ENCODE assay signal across 28 mouse cellular contexts in genomic region chr8:86368062-86368461, GRCm38 (mm10).
DNase-seq lines count a peak whose midpoint lies in the region; ATAC-seq and TF ChIP-seq lines count a peak whose summit lies in the region.
"Had no signal": no experiment of that assay in that cellular context is flagged by ENCODE, and none has a peak within 500 bp of the region (broad histone marks: within the 10 kb centered on the region; RNA-seq: fewer than 3 reads in every experiment).

No protein-coding gene starts in this region.

- DNase-seq in forebrain, postnatal 0 days = peak; percentile 39
- no peak for DNase-seq in midbrain, embryonic 10.5 days (ENCODE audit: low spot score)
- peak; percentile 47 for DNase-seq in midbrain, postnatal 0 days (ENCODE audit: low spot score)
- no peak for DNase-seq in ovary, postnatal 14 days (ENCODE audit: low spot score)
- DNase-seq in kidney, adult 9 months = no peak
- DNase-seq: adrenal gland, postnatal 36 days; B cell, adult 2 months; cerebellum, adult 11-12 months; cerebellum, postnatal 25 days; kidney, postnatal 25 days; layer of hippocampus, postnatal 36 days; liver, postnatal 0 days; right cerebral cortex, postnatal 25 days; thymus, postnatal 14 days had no signal

- H3K27me3 ChIP-seq in forebrain, postnatal 0 days (ENCODE audit: insufficient read depth, low read length) = no peaks in the 10 kb centered on the region
- no peaks in the 10 kb centered on the region for H3K27me3 ChIP-seq in forebrain, embryonic 13.5 days
- no peaks in the 10 kb centered on the region for H3K27me3 ChIP-seq in midbrain, embryonic 13.5 days
- H3K27me3 ChIP-seq in midbrain, embryonic 10.5 days (ENCODE audit: low read depth, poor library complexity, severe bottlenecking) = no peaks in the 10 kb centered on the region
- H3K27me3 ChIP-seq in midbrain, postnatal 0 days (ENCODE audit: insufficient read depth, low read length) = no peaks in the 10 kb centered on the region
- H3K27me3 ChIP-seq: CH12.LX; embryonic facial prominence, embryonic 13.5 days; limb, embryonic 12.5 days; midbrain, embryonic 12.5 days; neural tube, embryonic 15.5 days; Patski had no signal

- 42% methylated on average over 5 of the region's 5 CpGs for WGBS in forebrain, postnatal 0 days
- WGBS in forebrain, embryonic 13.5 days = 56% methylated on average over 5 of the region's 5 CpGs
- WGBS in midbrain, embryonic 13.5 days = 44% methylated on average over 5 of the region's 5 CpGs
- 80% methylated on average over 5 of the region's 5 CpGs for WGBS in midbrain, embryonic 10.5 days
- WGBS in midbrain, postnatal 0 days = 28% methylated on average over 5 of the region's 5 CpGs

- H3K9me3 ChIP-seq in forebrain, postnatal 0 days (ENCODE audit: low read length) = no peaks in the 10 kb centered on the region
- no peaks in the 10 kb centered on the region; the same call in 1 of the 2 replicates for H3K9me3 ChIP-seq in forebrain, embryonic 13.5 days (replicated peaks)
- no peaks in the 10 kb centered on the region for H3K9me3 ChIP-seq in midbrain, embryonic 13.5 days
- no peaks in the 10 kb centered on the region for H3K9me3 ChIP-seq in midbrain, embryonic 10.5 days (replicated peaks)
- H3K9me3 ChIP-seq in midbrain, postnatal 0 days (ENCODE audit: low read length) = no peaks in the 10 kb centered on the region
- H3K9me3 ChIP-seq: embryonic facial prominence, embryonic 13.5 days; G1E; heart, embryonic 10.5 days; midbrain, embryonic 12.5 days; neural tube, embryonic 15.5 days had no signal

- H3K36me3 ChIP-seq in forebrain, postnatal 0 days (ENCODE audit: insufficient read depth) = no peaks in the 10 kb centered on the region
- H3K36me3 ChIP-seq in forebrain, embryonic 13.5 days (ENCODE audit: poor library complexity, severe bottlenecking) = no peaks in the 10 kb centered on the region
- no peaks in the 10 kb centered on the region for H3K36me3 ChIP-seq in midbrain, embryonic 13.5 days
- H3K36me3 ChIP-seq in midbrain, embryonic 10.5 days = no peaks in the 10 kb centered on the region
- no peaks in the 10 kb centered on the region for H3K36me3 ChIP-seq in midbrain, postnatal 0 days (ENCODE audit: insufficient read depth, low read length)
- H3K36me3 ChIP-seq: embryonic facial prominence, embryonic 13.5 days; G1E; heart, embryonic 10.5 days; limb, embryonic 12.5 days; midbrain, embryonic 12.5 days; neural tube, embryonic 15.5 days had no signal

- no peak overlapping the region for H3K4me2 ChIP-seq in forebrain, postnatal 0 days (ENCODE audit: low read depth)
- H3K4me2 ChIP-seq in forebrain, embryonic 13.5 days = no peak overlapping the region
- H3K4me2 ChIP-seq in midbrain, embryonic 13.5 days (replicated peaks) = no peak overlapping the region
- no peak overlapping the region for H3K4me2 ChIP-seq in midbrain, postnatal 0 days (ENCODE audit: low read depth, low read length, poor library complexity, severe bottlenecking)
- H3K4me2 ChIP-seq: embryonic facial prominence, embryonic 13.5 days; limb, embryonic 12.5 days; liver, embryonic 11.5 days; midbrain, embryonic 12.5 days; neural tube, embryonic 15.5 days had no signal

- 0 out of 2 replicates have a peak, but pooled peaks have one; percentile 20 for ATAC-seq in forebrain, postnatal 0 days
- no peak for ATAC-seq in forebrain, embryonic 13.5 days
- ATAC-seq in midbrain, embryonic 13.5 days = no peak
- ATAC-seq in midbrain, postnatal 0 days (ENCODE audit: low FRiP score) = no peak
- ATAC-seq: intestine, embryonic 16.5 days; liver, postnatal 0 days; lung, postnatal 0 days; Patski had no signal

- no peak overlapping the region for H3K27ac ChIP-seq in forebrain, postnatal 0 days (ENCODE audit: low read depth, low read length)
- H3K27ac ChIP-seq in forebrain, embryonic 13.5 days = no peak overlapping the region
- H3K27ac ChIP-seq in midbrain, embryonic 13.5 days = peak overlapping the region; percentile 25; the same call in 1 of the 2 replicates
- H3K27ac ChIP-seq in midbrain, embryonic 10.5 days (replicated peaks) = no peak overlapping the region
- H3K27ac ChIP-seq in midbrain, postnatal 0 days (ENCODE audit: low read depth, low read length) = no peak overlapping the region
- H3K27ac ChIP-seq: embryonic facial prominence, embryonic 13.5 days; heart, embryonic 10.5 days; limb, embryonic 12.5 days; macrophage; midbrain, embryonic 12.5 days; neural tube, embryonic 15.5 days had no signal

- no peak overlapping the region for H3K4me3 ChIP-seq in forebrain, postnatal 0 days (ENCODE audit: low read depth, low read length)
- H3K4me3 ChIP-seq in forebrain, embryonic 13.5 days = no peak overlapping the region
- no peak overlapping the region for H3K4me3 ChIP-seq in midbrain, embryonic 13.5 days (replicated peaks)
- H3K4me3 ChIP-seq in midbrain, embryonic 10.5 days = no peak overlapping the region
- H3K4me3 ChIP-seq in midbrain, postnatal 0 days (ENCODE audit: low read depth, low read length) = no peak overlapping the region
- H3K4me3 ChIP-seq: embryonic facial prominence, embryonic 13.5 days; heart, embryonic 10.5 days; limb, embryonic 12.5 days; midbrain, embryonic 12.5 days; neural tube, embryonic 15.5 days had no signal

- no peak overlapping the region for H3K9ac ChIP-seq in forebrain, postnatal 0 days
- no peak overlapping the region for H3K9ac ChIP-seq in forebrain, embryonic 13.5 days
- H3K9ac ChIP-seq in midbrain, embryonic 13.5 days (replicated peaks) = no peak overlapping the region
- no peak overlapping the region for H3K9ac ChIP-seq in midbrain, postnatal 0 days (replicated peaks; ENCODE audit: low read length, poor library complexity, severe bottlenecking)
- H3K9ac ChIP-seq: embryonic facial prominence, embryonic 13.5 days; limb, embryonic 12.5 days; liver, postnatal 0 days; midbrain, embryonic 12.5 days; neural tube, embryonic 15.5 days had no signal

- TF ChIP-seq CTCF in forebrain, postnatal 0 days (IDR thresholded peaks at IDR 0.05; ENCODE audit: low read depth) = no peak
- TF ChIP-seq CTCF in midbrain, postnatal 0 days (IDR thresholded peaks at IDR 0.05) = no peak

- H3K4me1 ChIP-seq in forebrain, postnatal 0 days (ENCODE audit: insufficient read depth) = no peaks in the 10 kb centered on the region
- no peaks in the 10 kb centered on the region for H3K4me1 ChIP-seq in forebrain, embryonic 13.5 days
- H3K4me1 ChIP-seq in midbrain, embryonic 13.5 days (replicated peaks) = no peaks in the 10 kb centered on the region
- no peaks in the 10 kb centered on the region for H3K4me1 ChIP-seq in midbrain, embryonic 10.5 days
- no peaks in the 10 kb centered on the region for H3K4me1 ChIP-seq in midbrain, postnatal 0 days (ENCODE audit: insufficient read depth, low read length)
- H3K4me1 ChIP-seq: embryonic facial prominence, embryonic 13.5 days; heart, embryonic 10.5 days; limb, embryonic 12.5 days; midbrain, embryonic 12.5 days had no signal

Comparison
In these comparisons a context has a peak if more than half of its experiments do, and no peak if none do; other contexts are left out.
1. DNase-seq: peak in forebrain, postnatal 0 days (single experiment) and midbrain, postnatal 0 days (single experiment); none in midbrain, embryonic 10.5 days (single experiment), ovary, postnatal 14 days (single experiment) and kidney, adult 9 months (single experiment).